Mouse (Mus musculus): ENCODE results near the gene Pcca.
"Not testable (repeated sequence)": the region's sequence is repeated elsewhere in the genome, so short reads cannot be mapped to it uniquely, and the experiment has no call there.

The Pcca gene

DNA sequence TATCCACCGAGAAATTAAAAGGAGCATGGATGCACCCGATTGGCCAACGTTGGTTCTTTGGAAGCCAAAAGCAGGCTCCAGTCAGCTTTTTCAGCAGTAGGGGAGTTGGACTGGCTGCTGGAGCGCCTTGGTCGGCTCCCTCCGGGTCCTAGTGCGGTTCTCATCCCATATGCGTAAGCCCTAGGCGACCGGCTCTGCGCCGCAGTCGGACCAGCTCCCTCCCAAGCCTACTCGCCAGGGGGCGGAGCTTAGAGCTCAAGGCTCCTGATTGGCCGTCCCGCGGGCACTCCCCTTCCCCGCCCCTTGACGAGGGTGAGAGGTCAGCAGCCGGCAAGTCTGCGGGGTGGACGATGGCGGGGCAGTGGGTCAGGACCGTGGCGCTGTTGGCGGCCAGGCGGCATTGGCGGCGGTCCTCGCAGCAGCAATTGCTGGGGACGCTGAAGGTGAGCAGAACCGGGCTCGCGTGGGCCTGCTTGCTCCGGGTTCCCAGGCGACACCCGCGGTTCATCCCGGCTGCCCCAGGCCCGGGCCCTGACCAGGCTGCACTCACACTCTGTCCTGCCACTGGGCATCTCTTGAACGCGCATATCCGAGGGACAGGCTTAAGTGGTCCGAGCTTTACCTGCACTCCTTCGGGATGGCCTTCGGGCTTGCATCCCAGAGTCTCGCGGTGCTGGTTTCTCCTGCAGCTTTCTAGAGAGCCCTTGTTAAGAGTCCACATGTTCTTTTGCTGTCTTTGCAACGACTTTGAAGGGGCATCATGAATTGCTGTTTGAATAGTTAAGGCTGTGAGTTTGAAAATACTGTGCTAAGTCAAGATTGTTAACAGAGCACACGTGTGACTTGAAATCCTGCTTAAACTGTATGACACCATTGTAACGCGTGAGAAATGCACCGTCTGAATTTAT lies at the start of gene Pcca:
Gene Pcca, plus strand, starts transcription at position 308 of the 908 bp plus-strand sequence.
- peak; percentile 98 for DNase-seq

DNA sequence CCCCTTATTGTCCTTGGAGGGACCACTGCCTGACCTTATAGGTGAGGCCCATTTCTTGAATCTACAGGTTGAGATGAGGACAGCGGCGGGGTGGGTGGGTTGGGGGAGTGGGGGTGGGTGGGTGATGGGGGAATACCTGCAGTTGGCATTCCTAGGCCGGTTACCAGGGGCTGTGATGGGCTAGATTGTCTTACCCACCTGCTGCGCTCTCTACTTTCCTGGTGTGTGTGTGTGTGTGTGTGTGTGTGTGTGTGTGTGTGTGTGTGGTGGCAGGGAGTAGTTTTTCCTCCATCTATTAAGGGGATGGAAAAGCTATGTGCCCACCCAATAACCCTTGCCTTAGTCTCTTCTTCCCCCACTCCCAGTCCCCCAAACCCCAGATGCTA lies 49.7 kb upstream of the Pcca start:
- no peak for DNase-seq

GRCm38 (mm10) chr14:122484844-122485551 lies 49.1 kb upstream of the Pcca start:
- DNase-seq = peak; percentile 74

GRCm38 (mm10) chr14:122485635-122486181 lies 48.4 kb upstream of the Pcca start:
- peak; percentile 45 for DNase-seq

DNA sequence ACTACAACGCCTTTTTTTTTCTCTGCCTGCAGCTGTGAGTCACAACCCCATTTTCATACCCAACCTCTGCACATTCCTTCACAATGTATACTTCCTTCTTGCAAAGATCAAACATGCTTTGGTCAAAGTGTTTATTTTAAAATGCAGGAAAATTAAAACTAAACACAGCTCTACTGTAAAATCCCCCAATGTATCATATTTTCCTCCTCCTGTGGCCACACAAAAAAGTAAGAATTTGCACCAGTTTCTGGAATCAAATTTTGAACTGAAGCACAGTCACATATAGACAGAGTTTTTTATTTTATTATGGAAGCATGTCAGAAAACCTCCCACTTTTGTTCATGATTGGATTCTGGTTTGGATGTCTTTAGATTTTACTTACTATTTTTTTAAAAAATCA lies 47.5 kb upstream of the Pcca start:
- peak; percentile 6 for DNase-seq

- DNase-seq = peak; percentile 34
These were observed 46.8 kb upstream of the Pcca start for GRCm38 (mm10) chr14:122487366-122487765.

GRCm38 (mm10) chr14:122489041-122489440 lies 45.1 kb upstream of the Pcca start:
- DNase-seq = peak; percentile 35

GRCm38 (mm10) chr14:122489686-122490414 lies 44.3 kb upstream of the Pcca start:
- DNase-seq = peak; percentile 55

- DNase-seq = peak; percentile 77
These were observed 43.4 kb upstream of the Pcca start, which contains the start of gene Gm10837 for GRCm38 (mm10) chr14:122490441-122491328. Gm10837 (plus strand) TSS chr14:122490586.

DNA sequence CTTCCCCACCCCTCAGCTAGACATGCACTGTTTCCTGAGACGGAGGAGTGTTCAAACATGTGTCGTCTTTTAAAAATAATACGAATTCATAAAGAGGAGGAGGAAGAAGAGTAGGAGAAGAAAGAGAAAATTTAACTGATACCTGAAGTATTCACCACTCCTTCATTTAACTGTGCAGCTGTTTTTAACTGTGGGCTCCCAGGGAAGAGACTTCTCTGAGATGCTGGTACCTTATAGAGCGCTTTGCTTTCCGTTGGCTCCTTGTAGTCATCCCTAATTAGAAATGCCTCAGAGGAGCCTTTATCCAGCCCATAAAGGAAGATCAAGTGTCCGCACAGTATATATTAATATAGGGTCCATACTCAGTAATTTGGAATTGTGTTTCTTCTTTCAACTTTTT lies 42.6 kb upstream of the Pcca start:
- DNase-seq = peak; percentile 13

DNA sequence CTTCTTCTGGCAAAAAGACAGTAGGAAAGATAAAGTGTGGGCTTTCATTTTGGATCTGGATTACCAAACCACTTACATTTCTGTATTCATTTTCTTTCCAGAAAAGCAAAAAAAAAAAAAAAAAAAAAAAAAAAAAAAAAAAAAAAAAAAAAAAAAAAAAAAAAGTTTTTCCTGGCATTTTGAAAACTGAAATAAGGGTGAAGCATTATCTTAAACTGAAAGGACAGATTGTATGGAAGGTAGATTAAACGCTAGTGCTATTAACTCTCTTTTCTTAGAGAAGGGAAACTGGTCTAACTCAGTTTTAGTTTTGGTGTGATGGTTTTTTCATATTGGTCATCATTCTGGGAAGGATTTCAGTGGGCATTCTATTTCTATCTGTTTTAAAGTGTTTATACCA lies 42.1 kb upstream of the Pcca start:
- no peak for DNase-seq

- no peak for DNase-seq
These were observed 25.1 kb upstream of the Pcca start for GRCm38 (mm10) chr14:122509058-122509457.

- no peak for DNase-seq
These were observed 22.6 kb upstream of the Pcca start for GRCm38 (mm10) chr14:122511519-122511918.

GRCm38 (mm10) chr14:122513511-122514036 lies 20.6 kb upstream of the Pcca start:
- no peak for DNase-seq

DNA sequence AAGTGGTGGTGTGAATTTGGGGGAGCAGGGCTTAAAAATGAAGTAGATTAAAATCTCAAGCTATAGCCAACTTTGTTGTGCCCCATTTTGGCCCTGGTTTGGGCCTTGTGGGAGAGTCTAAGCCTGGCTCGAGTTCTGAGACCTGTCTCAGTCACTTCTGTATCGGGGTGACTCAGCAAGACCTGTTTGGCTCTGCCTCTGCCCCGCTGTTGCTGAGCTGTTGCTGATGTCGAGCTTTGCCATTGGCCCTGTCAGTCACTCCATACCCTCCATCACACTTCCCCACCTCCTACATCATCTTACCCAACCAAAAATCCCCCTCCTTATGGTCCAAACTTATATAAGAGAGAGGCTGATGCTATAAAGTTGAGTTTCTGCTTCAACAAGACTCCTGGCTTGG lies 5.6 kb upstream of the Pcca start:
- no peak for DNase-seq

GRCm38 (mm10) chr14:122535986-122536385 lies 1.9 kb downstream of the Pcca start:
- DNase-seq = no peak

- no peak for DNase-seq
These were observed 14.3 kb downstream of the Pcca start for GRCm38 (mm10) chr14:122548421-122548820.

DNA sequence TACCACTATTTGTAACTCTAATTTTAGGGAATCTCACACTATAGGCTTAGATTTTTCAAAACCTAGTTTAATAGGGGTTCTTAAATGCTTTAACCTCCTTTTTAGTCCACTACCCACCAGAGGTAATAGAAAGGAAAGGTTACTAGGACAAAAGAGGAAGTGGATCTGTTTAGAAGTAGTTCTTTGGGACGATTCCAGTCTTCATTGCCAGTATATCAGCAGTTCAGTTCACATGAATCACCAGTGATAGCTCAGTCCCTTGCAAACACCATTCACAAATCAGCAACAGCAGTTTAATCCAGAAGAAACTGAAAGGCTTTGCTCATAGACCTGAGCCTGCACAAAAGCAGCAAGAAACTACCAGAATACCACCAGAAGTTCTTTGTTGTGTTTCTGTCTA lies 14.8 kb downstream of the Pcca start:
- no peak for DNase-seq

DNA sequence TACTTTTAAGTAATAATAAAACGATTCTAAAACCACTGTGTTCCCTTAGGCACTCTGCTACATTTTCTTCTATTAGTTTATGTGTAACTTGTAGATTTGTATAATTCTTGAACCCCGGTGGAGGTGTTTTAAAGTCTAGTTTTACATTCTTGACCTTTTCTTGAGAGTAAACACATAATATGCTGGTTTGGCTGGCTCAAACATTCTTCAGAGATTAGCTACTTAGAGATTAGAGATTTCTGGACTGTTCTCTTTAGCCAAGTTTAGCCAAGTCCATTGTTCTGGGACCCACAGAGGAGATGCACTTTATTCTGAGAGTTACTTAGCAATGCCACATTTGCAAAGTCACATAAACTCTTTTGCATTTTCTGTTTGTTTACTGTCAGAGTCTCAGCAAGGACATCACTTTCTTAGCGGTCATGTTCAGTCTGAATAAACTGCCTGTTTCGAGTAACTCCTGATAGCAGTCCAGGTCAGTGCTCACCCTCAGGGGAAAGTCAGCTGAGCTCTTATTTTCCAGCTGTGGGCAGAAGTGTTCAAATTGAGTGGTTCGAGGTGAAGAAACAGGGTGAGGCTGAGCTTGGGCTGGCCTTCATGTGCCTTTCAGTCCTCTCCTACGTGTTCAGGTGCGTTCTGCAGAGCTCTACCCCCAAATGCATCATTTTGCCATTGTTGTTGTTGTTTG lies 18.8 kb downstream of the Pcca start:
- DNase-seq = no peak

- no peak for DNase-seq
These were observed 23.2 kb downstream of the Pcca start for GRCm38 (mm10) chr14:122557353-122557752.

DNA sequence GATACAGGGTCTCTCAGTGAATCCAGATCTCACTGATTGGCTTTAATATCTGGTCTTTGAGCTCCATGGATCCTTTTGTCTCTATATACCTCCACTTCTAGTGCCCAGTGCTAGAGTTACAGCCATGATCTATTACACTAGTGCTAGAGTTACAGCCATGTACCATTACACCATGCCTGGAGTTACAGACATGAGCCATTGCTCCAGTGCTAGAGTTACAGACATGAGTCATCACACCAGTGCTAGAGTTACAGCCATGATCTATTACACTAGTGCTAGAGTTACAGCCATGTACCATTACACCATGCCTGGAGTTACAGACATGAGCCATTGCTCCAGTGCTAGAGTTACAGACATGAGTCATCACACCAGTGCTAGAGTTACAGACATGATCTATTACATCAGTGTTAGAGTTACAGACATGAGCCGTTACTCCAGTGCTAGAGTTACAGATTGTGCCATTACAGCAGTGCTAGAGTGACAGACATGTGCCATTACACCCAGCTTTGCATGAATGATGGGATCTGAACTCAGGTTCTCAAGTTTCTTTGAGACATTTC lies 26.8 kb downstream of the Pcca start:
- not testable (repeated sequence) for DNase-seq

All from cerebellum, adult 9-11 months (tissue).